13 mouse cellular contexts compared by ENCODE assay signal in the genomic region with DNA sequence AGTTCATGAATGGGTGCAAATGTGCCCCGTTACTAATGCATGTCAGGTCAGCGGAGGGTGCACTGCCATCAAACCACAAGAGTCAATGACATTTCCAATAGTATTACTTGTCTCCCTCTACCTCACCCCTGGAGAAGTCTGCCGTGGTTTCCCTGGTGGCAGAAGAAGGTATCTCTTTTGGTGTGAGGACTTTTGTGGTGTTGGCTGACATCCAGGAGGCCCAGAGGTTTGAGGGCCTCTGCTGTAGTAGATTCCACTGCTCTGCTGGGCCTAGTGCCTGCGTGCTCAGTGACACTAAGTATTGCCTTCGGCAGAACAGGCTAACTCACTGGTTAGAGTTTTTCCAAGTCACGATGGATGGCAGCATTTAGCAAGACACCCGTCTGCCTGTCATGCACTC.
DNase-seq lines count a peak whose midpoint lies in the region; ATAC-seq and TF ChIP-seq lines count a peak whose summit lies in the region.
"Had no signal": no experiment of that assay in that cellular context is flagged by ENCODE, and none has a peak within 500 bp of the region (broad histone marks: within the 10 kb centered on the region; RNA-seq: fewer than 3 reads in every experiment).

No protein-coding gene starts in this region.

- peaks cover 3% of the 10 kb centered on the region; the same call in 1 of the 2 replicates for H3K4me1 ChIP-seq in heart, embryonic 16.5 days (ENCODE audit: control insufficient read depth, insufficient read depth, low read length)
- no peaks in the 10 kb centered on the region for H3K4me1 ChIP-seq in liver, postnatal 0 days (ENCODE audit: insufficient read depth)
- H3K4me1 ChIP-seq in liver, embryonic 11.5 days (replicated peaks; ENCODE audit: control insufficient read depth, insufficient read depth, low read length): no peaks in the 10 kb centered on the region
- H3K4me1 ChIP-seq in embryonic facial prominence, embryonic 14.5 days (ENCODE audit: control insufficient read depth, insufficient read depth, low read length): peaks cover 21% of the 10 kb centered on the region
- H3K4me1 ChIP-seq in thymus, adult 2 months (replicated peaks; ENCODE audit: control insufficient read depth, insufficient read depth, low read length): no peaks in the 10 kb centered on the region
- H3K4me1 ChIP-seq: megakaryocyte, embryonic 14.5 days had no signal

- no peaks in the 10 kb centered on the region for H3K36me3 ChIP-seq in heart, embryonic 16.5 days (ENCODE audit: control insufficient read depth, insufficient read depth)
- H3K36me3 ChIP-seq in liver, postnatal 0 days (replicated peaks; ENCODE audit: insufficient read depth, low read length): no peaks in the 10 kb centered on the region
- no peaks in the 10 kb centered on the region; the same call in 1 of the 2 replicates for H3K36me3 ChIP-seq in liver, embryonic 11.5 days (ENCODE audit: control insufficient read depth, insufficient read depth, low read length)
- H3K36me3 ChIP-seq in embryonic facial prominence, embryonic 14.5 days (ENCODE audit: control insufficient read depth, insufficient read depth, low read length): peaks cover 18% of the 10 kb centered on the region
- no peaks in the 10 kb centered on the region for H3K36me3 ChIP-seq in thymus, adult 2 months (ENCODE audit: control insufficient read depth, insufficient read depth, low read length)

- TF ChIP-seq EP300 in liver, postnatal 0 days (IDR thresholded peaks at IDR 0.05; ENCODE audit: low read depth): no peak

- peak; percentile 28 for TF ChIP-seq CTCF in liver, postnatal 0 days (IDR thresholded peaks at IDR 0.05; ENCODE audit: low read depth)
- TF ChIP-seq CTCF in thymus, adult 2 months (IDR thresholded peaks at IDR 0.05; ENCODE audit: borderline replicate concordance, control insufficient read depth, extremely low read depth, insufficient read depth, low read length, poor library complexity): no peak

- no peak overlapping the region for H3K4me2 ChIP-seq in heart, embryonic 16.5 days (ENCODE audit: low read depth, low read length)
- H3K4me2 ChIP-seq in liver, postnatal 0 days (ENCODE audit: low read depth, low read length): no peak overlapping the region
- H3K4me2 ChIP-seq in liver, embryonic 11.5 days: no peak overlapping the region
- no peak overlapping the region for H3K4me2 ChIP-seq in embryonic facial prominence, embryonic 14.5 days (ENCODE audit: low read depth, low read length)

- ATAC-seq in heart, embryonic 16.5 days (replicated peaks; ENCODE audit: extremely low read depth, insufficient read depth, low FRiP score): peak; percentile 81
- ATAC-seq in liver, postnatal 0 days: no peak
- ATAC-seq in liver, embryonic 11.5 days (replicated peaks; ENCODE audit: low FRiP score): no peak
- 0 out of 2 replicates have a peak, but pooled peaks have one; percentile 30 for ATAC-seq in embryonic facial prominence, embryonic 14.5 days (ENCODE audit: low read depth)

- no peak overlapping the region for H3K27ac ChIP-seq in heart, embryonic 16.5 days (ENCODE audit: low read length)
- H3K27ac ChIP-seq in liver, postnatal 0 days (ENCODE audit: low read depth): no peak overlapping the region
- H3K27ac ChIP-seq in liver, embryonic 11.5 days (ENCODE audit: low read depth, low read length): no peak overlapping the region
- H3K27ac ChIP-seq in embryonic facial prominence, embryonic 14.5 days (replicated peaks; ENCODE audit: low read depth, low read length): no peak overlapping the region
- no peak overlapping the region for H3K27ac ChIP-seq in thymus, adult 2 months (ENCODE audit: control insufficient read depth, insufficient read depth, low read length)

- WGBS in heart, embryonic 16.5 days: 51% methylated on average over 7 of the region's 7 CpGs
- 69% methylated on average over 7 of the region's 7 CpGs for WGBS in liver, postnatal 0 days (ENCODE audit: insufficient replicate concordance)
- WGBS in liver, embryonic 11.5 days: 79% methylated on average over 7 of the region's 7 CpGs
- 60% methylated on average over 7 of the region's 7 CpGs for WGBS in embryonic facial prominence, embryonic 14.5 days
- 69% methylated on average over 7 of the region's 7 CpGs for WGBS in thymus, adult 2 months

- H3K9me3 ChIP-seq in heart, embryonic 16.5 days (replicated peaks; ENCODE audit: control insufficient read depth, low read length): no peaks in the 10 kb centered on the region
- H3K9me3 ChIP-seq in liver, postnatal 0 days (ENCODE audit: low read length): no peaks in the 10 kb centered on the region
- H3K9me3 ChIP-seq in liver, embryonic 11.5 days (ENCODE audit: control insufficient read depth, low read length): no peaks in the 10 kb centered on the region
- no peaks in the 10 kb centered on the region for H3K9me3 ChIP-seq in embryonic facial prominence, embryonic 14.5 days (ENCODE audit: control insufficient read depth, low read length)

- DNase-seq in heart, adult 18-20 months: no peak
- DNase-seq in liver, postnatal 0 days: no peak
- DNase-seq in liver, embryonic 11.5 days (ENCODE audit: low spot score): no peak
- peak; percentile 54 for DNase-seq in R1 (ENCODE audit: low read depth, low spot score)
- peak; percentile 68 for DNase-seq in embryonic facial prominence, embryonic 14.5 days (ENCODE audit: low spot score)
- no peak for DNase-seq in testis, postnatal 14 days (ENCODE audit: low spot score)
- DNase-seq in thymus, adult 2 months: no peak
- DNase-seq: cerebellum, postnatal 14 days; heart, postnatal 10 days; kidney, adult 9 months had no signal

- no peak overlapping the region for H3K9ac ChIP-seq in heart, embryonic 16.5 days (ENCODE audit: low read length)
- H3K9ac ChIP-seq in liver, postnatal 0 days (replicated peaks): no peak overlapping the region
- H3K9ac ChIP-seq in liver, embryonic 11.5 days (ENCODE audit: low read depth, low read length): no peak overlapping the region
- no peak overlapping the region; the same call in 1 of the 2 replicates for H3K9ac ChIP-seq in embryonic facial prominence, embryonic 14.5 days (ENCODE audit: low read depth, low read length)

- H3K4me3 ChIP-seq in heart, embryonic 16.5 days (ENCODE audit: low read length): no peak overlapping the region
- no peak overlapping the region for H3K4me3 ChIP-seq in liver, postnatal 0 days (ENCODE audit: low read depth, low read length)
- H3K4me3 ChIP-seq in liver, embryonic 11.5 days (ENCODE audit: low read depth, low read length): no peak overlapping the region
- no peak overlapping the region for H3K4me3 ChIP-seq in embryonic facial prominence, embryonic 14.5 days (ENCODE audit: low read depth, low read length)
- H3K4me3 ChIP-seq in thymus, adult 2 months (ENCODE audit: control insufficient read depth, insufficient read depth, low read length): no peak overlapping the region
- H3K4me3 ChIP-seq: erythroblast, embryonic 14.5 days; megakaryocyte, embryonic 14.5 days had no signal

- no peak for TF ChIP-seq POLR2A in thymus, adult 2 months (IDR thresholded peaks at IDR 0.05; ENCODE audit: control insufficient read depth, extremely low read depth, insufficient read depth, low read length, poor library complexity)

- no peaks in the 10 kb centered on the region for H3K27me3 ChIP-seq in heart, embryonic 16.5 days (ENCODE audit: control insufficient read depth, insufficient read depth, low read length)
- H3K27me3 ChIP-seq in liver, postnatal 0 days (ENCODE audit: insufficient read depth, low read length): no peaks in the 10 kb centered on the region
- no peaks in the 10 kb centered on the region for H3K27me3 ChIP-seq in liver, embryonic 11.5 days (replicated peaks; ENCODE audit: control insufficient read depth, insufficient read depth, low read length)
- no peaks in the 10 kb centered on the region for H3K27me3 ChIP-seq in embryonic facial prominence, embryonic 14.5 days (replicated peaks; ENCODE audit: control insufficient read depth, insufficient read depth, low read length)
- H3K27me3 ChIP-seq in thymus, adult 2 months (ENCODE audit: control insufficient read depth, insufficient read depth, low read length): no peaks in the 10 kb centered on the region
- H3K27me3 ChIP-seq: megakaryocyte, embryonic 14.5 days had no signal

Comparison
In these comparisons a context has a peak if more than half of its experiments do, and no peak if none do; other contexts are left out.
1. ATAC-seq: peak in heart, embryonic 16.5 days (single experiment) and embryonic facial prominence, embryonic 14.5 days (single experiment); none in liver, postnatal 0 days (single experiment) and liver, embryonic 11.5 days (single experiment).
2. DNase-seq: peak in R1 (single experiment) and embryonic facial prominence, embryonic 14.5 days (single experiment); none in heart, adult 18-20 months (0 of 2), liver, postnatal 0 days (single experiment), liver, embryonic 11.5 days (single experiment), testis, postnatal 14 days (single experiment) and thymus, adult 2 months (single experiment).